Mouse (Mus musculus): Measurements from ENCODE around the gene Akt1.

Gene Akt1

GRCm38 (mm10) chr12:112674132-112675011, at the start of gene Akt1:
Akt1 (minus strand) TSS chr12:112674884.
- in situ Hi-C loops (cut with MboI, MseI): no loop called here

- in situ Hi-C loops (cut with MboI, MseI): no loop called here
Measured at GRCm38 (mm10) chr12:112724077-112724805, 49.6 kb upstream of the Akt1 start.

- in situ Hi-C loops (cut with MboI, MseI): no loop called here
Measured at GRCm38 (mm10) chr12:112723445-112723844, 48.8 kb upstream of the Akt1 start.

- in situ Hi-C loops (cut with MboI, MseI): no loop called here
Measured at GRCm38 (mm10) chr12:112723028-112723330, 48.3 kb upstream of the Akt1 start.

- in situ Hi-C loops (cut with MboI, MseI): no loop called here
Measured at GRCm38 (mm10) chr12:112722240-112723027, 47.8 kb upstream of the Akt1 start.

GRCm38 (mm10) chr12:112721424-112722239, 46.9 kb upstream of the Akt1 start:
- in situ Hi-C loops (cut with MboI, MseI): no loop called here

GRCm38 (mm10) chr12:112720890-112721423, 46.3 kb upstream of the Akt1 start:
- in situ Hi-C loops (cut with MboI, MseI): no loop called here

GRCm38 (mm10) chr12:112720216-112720615, 45.5 kb upstream of the Akt1 start, which contains the start of gene Cep170b:
Cep170b (plus strand) TSS chr12:112720455.
- in situ Hi-C loops (cut with MboI, MseI): no loop called here

GRCm38 (mm10) chr12:112718995-112719394, 44.3 kb upstream of the Akt1 start:
- in situ Hi-C loops (cut with MboI, MseI): no loop called here

- in situ Hi-C loops (cut with MboI, MseI): no loop called here
Measured at GRCm38 (mm10) chr12:112717140-112717539, 42.5 kb upstream of the Akt1 start.

GRCm38 (mm10) chr12:112713984-112714383, 39.3 kb upstream of the Akt1 start:
- in situ Hi-C loops (cut with MboI, MseI): no loop called here

- in situ Hi-C loops (cut with MboI, MseI): no loop called here
Measured at GRCm38 (mm10) chr12:112707573-112707869, 32.8 kb upstream of the Akt1 start.

GRCm38 (mm10) chr12:112706704-112707572, 32.3 kb upstream of the Akt1 start:
- in situ Hi-C loops (cut with MboI, MseI): no loop called here

- in situ Hi-C loops (cut with MboI, MseI): no loop called here
Measured at GRCm38 (mm10) chr12:112702374-112703320, 28.0 kb upstream of the Akt1 start.

- in situ Hi-C loops (cut with MboI, MseI): no loop called here
Measured at GRCm38 (mm10) chr12:112700522-112700921, 25.8 kb upstream of the Akt1 start.

GRCm38 (mm10) chr12:112696806-112697425, 22.2 kb upstream of the Akt1 start:
- in situ Hi-C loops (cut with MboI, MseI): no loop called here

GRCm38 (mm10) chr12:112694127-112694475, 19.4 kb upstream of the Akt1 start:
- in situ Hi-C loops (cut with MboI, MseI): no loop called here
